Mouse (Mus musculus): ENCODE measurements around the gene Foxf2.

Foxf2 gene

GRCm38 (mm10) chr13:31626183-31626801 is 676 bp downstream of the Foxf2 start:
- DNase-seq, result peak; percentile 50 to 60

- DNase-seq, result no peak
Observed at GRCm38 (mm10) chr13:31626991-31627625, 1.5 kb downstream of the Foxf2 start.

DNA sequence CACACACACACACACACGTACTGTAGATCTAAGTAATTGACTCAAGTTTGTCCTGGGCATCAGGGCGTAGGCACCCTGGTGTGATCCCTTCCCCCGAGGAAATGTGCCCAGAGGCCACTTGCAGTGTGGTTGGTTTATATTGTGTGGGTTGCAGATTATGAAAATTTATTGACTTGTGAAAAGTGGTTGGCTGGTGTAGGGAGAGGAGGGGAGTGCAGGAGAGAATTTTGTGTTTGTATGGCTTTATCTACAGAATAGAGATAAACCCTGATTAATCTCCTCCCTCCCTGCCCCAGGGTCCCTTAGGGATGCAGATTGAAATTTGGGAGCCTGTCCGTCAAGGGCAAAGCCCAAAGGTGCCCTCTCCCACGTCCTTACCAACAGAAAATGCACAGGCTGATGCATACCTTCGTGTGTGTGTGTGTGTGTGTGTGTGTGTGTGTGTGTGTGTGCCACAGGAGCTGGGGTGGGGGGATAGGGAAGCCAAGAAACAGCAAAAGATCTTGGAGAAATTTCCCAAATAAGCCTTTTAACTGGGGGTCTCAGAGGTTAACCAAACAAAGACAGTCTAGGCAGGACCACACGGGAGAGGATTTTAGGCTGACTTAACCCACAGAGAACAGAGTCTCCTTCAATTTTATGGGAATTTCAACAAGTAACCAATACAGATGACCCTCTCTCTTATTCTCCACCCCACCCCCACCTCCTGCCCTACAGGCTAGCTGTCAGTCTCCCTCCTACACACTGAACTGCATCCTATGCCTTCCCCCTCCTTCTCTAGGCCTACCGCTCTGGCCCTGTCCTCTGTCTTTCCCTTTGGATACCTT is 2.5 kb downstream of the Foxf2 start:
- DNase-seq, result no peak

GRCm38 (mm10) chr13:31628691-31629180 is 3.1 kb downstream of the Foxf2 start:
- DNase-seq, result no peak

DNA sequence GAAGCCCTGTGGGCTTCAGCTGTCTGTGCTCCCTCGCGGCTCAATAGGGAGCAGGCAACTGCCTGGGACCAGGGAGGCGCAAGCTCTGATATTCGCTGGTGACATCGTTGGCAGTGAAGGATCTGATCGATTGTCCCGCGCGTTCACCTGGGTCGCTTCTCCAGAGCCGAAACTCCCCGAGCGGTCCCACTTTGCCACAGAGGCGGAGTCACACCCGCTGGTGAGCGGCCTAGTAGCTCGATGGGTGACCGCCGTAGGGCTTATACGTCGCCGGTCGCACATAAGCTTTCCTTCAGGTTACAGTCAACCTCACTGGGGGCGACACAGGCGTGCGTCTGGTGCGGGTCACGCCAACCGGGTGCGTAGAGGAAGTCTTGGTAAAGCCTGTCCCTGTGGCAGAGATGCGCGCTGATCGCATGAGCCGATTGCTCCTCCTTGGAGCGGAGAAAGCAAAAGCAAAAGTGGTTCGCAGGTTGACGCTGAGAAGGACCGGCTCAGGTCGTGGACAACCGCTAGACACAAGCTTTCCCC is 3.8 kb downstream of the Foxf2 start:
- peak; percentile 29 to 43 for DNase-seq

DNA sequence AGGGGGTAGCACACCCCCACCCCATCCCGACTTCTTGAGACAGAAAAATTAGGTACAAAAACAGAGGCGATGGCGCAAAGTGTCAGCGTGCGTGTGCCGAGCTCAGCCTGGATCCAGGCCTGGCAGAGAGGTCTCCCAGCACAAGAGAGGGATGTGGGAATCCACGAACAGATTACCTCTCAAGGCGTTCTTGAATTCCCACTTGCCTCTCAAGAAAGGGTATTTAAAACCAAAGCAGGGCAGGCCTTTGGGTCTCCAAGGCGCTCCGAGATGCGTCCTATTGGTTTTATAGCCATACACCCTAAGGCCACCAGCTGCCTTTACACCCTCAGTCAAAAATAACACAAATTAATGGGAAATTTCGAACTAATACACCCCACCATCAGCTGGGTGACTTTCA is 4.4 kb downstream of the Foxf2 start:
- no peak for DNase-seq

DNA sequence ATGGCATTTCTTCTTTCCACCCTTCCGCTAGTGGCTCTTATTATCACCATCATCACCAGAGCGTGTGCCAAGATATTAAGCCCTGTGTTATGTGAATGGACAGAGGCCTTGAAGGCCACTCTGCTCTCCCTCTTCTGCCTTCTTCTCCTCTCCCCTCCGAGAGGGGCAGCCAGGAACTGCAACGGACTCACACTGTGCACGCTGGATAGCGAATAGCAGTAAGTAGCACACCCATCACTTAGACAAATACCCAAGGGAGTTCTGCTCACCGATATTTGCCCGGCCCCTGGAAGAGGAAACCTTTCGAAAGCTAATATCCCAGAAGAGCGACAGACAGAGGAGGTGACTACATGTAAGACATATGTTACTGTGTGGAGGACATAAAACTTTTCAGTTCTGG is 4.9 kb downstream of the Foxf2 start:
- DNase-seq, result no peak

- no peak for DNase-seq
Observed at GRCm38 (mm10) chr13:31631291-31631690, 5.7 kb downstream of the Foxf2 start.

DNA sequence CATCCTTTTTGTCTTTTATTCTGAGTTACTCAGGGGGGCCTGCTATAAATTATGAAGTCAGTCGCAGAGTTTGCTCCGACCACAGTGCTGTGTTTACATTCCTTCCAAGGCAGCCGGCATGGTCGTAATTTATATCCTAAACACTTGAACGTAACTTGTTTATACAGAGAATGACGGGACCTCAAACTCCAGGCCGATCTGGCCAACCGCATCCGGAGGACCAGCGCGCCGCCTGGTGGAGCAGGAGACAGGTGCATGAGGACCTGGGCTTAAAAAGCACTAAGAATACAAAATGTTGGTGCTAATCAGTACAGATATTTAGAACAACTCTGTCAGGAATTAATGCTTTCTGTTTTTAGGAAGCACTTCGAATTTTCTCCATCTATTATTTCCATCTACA is 6.8 kb downstream of the Foxf2 start:
- DNase-seq, result peak; percentile 92

DNA sequence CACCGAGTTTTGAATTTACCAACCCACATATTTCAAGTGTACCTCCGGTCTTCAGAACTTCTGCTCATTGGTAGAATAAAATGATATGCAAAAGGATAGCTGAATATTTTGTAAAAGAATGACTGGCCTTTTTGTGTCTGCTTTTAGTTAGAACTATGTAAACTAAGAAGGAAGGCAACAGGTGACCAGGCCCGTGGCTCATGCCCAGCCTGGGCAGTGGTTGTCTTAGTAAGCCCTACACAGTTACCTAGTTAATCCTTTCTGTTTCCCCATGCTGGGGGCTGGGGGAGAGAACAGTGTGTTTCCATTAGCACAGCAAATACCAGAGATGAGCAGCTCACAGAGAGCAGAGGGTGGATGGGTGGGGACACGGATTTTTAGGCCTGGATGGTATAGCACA is 7.6 kb downstream of the Foxf2 start:
- DNase-seq, result no peak

DNA sequence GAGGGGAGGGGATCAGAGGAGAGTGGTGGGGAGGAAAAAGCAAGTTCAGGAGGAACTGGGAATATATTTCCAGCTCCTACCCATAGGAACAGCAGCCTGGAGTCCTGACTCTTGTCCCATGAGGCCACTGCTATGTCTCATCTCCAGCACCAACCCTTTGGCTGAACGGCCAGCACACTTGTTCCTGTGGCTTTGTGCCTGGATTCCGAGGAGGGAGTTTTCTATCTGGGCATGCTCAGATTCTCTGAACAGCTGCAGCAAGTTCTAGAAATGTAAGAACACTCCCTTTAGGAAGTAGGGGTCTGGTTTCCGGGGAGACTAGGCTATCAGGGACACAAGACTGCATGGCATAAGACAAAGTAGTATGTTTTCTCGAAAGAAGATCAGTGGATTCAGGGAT is 9.9 kb downstream of the Foxf2 start:
- DNase-seq, result no peak

GRCm38 (mm10) chr13:31641517-31641916 is 15.9 kb downstream of the Foxf2 start:
- no peak for DNase-seq

GRCm38 (mm10) chr13:31652131-31652745 is 26.6 kb downstream of the Foxf2 start:
- DNase-seq, result peak; percentile 40

- DNase-seq, result peak; percentile 28 to 33
Observed at GRCm38 (mm10) chr13:31656249-31656648, 30.6 kb downstream of the Foxf2 start.

- no peak for DNase-seq
Observed at GRCm38 (mm10) chr13:31658212-31658611, 32.6 kb downstream of the Foxf2 start.

DNA sequence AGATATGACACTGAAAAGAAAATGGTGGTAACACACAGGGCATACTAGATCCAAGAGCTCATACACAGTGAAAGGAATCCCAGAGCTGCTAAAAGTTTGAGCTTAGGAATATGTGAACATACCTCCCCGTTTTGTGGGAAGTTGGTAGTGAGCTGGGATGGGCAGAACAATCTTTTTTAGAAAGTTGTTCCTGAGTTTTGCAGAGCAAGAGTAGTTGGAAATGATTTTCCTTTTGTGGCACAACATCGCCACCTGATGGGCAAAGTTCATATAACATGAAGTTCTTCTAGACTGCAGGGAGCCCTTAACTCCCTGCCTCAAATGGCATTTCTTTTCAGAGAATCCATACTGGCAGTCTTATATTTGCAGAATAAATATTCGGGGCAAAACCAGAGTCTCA is 33.3 kb downstream of the Foxf2 start:
- DNase-seq, result peak; percentile 75 to 76

- DNase-seq, result peak in 1 of 2 experiments; percentile 30
Observed at GRCm38 (mm10) chr13:31661211-31661610, 35.6 kb downstream of the Foxf2 start.

DNA sequence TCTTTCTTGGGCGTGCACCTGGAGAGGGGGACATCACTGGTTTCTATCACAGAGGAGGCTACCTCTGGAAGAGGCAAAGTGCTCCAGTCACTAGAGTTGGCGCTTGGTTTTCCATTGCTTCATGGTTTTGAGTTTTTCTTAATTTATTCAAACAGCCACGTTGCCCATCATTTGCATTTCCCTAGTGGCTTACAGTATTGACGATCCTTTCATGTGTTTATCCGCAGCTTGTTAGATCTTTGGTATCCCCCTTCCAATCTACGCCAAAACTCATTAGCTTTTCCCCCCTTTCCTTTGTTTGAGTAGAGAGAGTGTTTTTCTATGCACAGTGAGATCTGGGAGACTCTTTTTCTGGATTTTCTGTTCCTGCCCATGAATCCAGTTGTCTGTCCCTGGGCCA is 39.8 kb downstream of the Foxf2 start:
- DNase-seq, result no peak

DNA sequence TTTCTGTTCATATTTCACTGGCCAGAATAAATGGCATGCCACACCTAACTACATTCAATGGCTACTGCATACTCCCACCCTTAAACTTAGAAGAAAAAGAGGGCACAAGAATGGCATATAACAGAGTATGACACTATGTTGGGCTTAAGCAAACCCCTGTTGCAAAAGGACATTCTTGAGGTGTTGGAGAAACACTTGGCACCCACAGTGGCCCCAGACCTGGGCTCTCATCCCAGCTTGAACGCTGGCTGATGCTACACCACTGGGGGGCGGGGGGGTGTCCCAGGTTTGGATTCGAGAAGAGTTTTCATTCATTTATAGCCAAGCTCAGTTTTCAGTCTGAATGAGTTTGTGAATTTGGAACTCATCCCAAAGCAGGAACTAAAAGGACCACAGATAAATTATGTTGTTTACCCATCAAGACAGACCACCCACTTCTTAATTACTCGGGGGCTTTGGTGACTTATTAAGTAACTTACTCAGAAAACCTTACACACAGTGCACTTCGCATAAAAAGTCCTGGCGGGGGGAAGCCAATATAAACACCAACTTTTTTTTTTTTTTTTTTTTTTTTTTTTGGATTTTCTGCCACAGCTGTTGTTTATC is 42.4 kb downstream of the Foxf2 start:
- DNase-seq, result no peak

GRCm38 (mm10) chr13:31672093-31672492 is 46.5 kb downstream of the Foxf2 start:
- no peak for DNase-seq
